Mouse (Mus musculus): ENCODE results near the gene Tomm40l. TPM values are rescaled to one million over a fixed set of nuclear protein-coding genes. Genes with fewer than 3 reads are reported as not detected.

Tomm40l gene
- polyA plus RNA-seq, 1 experiment from 2014 or later = 11.8 TPM

DNA sequence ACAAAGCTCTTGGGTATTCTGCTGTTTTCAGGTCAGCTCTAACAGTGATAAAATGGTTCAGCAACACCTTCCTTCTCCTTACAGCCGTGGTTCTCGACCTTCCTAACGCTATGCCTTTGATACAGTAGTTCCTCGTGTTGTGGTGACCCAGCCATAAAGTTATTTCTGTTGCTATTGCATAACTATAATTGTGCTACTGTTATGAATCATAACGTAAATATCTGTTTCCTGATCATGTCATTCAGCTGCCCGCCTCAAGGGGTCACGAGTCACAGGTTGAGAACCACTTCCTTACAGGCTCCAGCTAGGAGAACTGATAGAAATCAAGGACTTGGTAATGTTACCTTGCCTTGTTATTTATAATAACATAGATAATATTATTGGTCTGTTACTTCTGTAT is 38.0 kb downstream of the Tomm40l start:
- WGBS (ENCODE audit: insufficient replicate concordance) = 20% methylated on average over 7 of the region's 7 CpGs
- no peaks in the 10 kb centered on the region for H3K9me3 ChIP-seq (replicated peaks; ENCODE audit: control insufficient read depth, low read length)
- no peak for ATAC-seq (ENCODE audit: low read depth)

DNA sequence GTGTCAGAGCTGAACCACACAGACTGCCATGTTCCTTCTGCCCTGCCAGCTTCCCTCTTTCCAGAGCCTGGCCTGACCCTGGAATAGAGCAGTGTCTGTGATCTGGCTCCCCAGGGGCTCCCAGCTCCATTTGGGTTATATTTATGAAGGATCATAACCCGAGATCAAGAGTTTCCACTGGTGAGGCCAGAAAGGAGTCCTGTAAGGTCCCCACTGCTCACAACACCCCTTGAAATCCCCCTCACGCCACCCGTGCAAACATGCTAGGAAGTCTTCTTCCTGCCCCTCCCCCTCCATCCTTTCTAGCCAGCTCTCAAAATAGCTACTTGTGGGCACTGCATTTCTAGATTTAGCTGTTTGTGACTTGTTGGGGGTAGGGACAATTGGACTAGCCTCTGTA is 38.7 kb downstream of the Tomm40l start:
- 29% methylated on average over 3 of the region's 3 CpGs for WGBS (ENCODE audit: insufficient replicate concordance)
- H3K36me3 ChIP-seq (ENCODE audit: control insufficient read depth, insufficient read depth) = no peaks in the 10 kb centered on the region
- ATAC-seq (ENCODE audit: low read depth) = no peak
- H3K4me1 ChIP-seq (ENCODE audit: control insufficient read depth, low read depth, low read length) = no peaks in the 10 kb centered on the region
- H3K27me3 ChIP-seq (ENCODE audit: control insufficient read depth, insufficient read depth, low read depth, low read length) = no peaks in the 10 kb centered on the region
- no peak overlapping the region for H3K4me2 ChIP-seq (ENCODE audit: low read depth, low read length)
- no peak overlapping the region for H3K9ac ChIP-seq (ENCODE audit: low read depth, low read length)
- H3K4me3 ChIP-seq (ENCODE audit: low read depth, low read length) = no peak overlapping the region
- H3K9me3 ChIP-seq (replicated peaks; ENCODE audit: control insufficient read depth, low read length) = no peaks in the 10 kb centered on the region
- no peak overlapping the region for H3K27ac ChIP-seq (ENCODE audit: low read length)

More for the DNA sequence above, 38.0 kb downstream of the Tomm40l start:
- H3K4me1 ChIP-seq (ENCODE audit: control insufficient read depth, low read depth, low read length) = no peaks in the 10 kb centered on the region
- no peaks in the 10 kb centered on the region for H3K27me3 ChIP-seq (ENCODE audit: control insufficient read depth, insufficient read depth, low read depth, low read length)
- no peaks in the 10 kb centered on the region for H3K36me3 ChIP-seq (ENCODE audit: control insufficient read depth, insufficient read depth)
- no peak overlapping the region for H3K4me3 ChIP-seq (ENCODE audit: low read depth, low read length)
- no peak overlapping the region for H3K9ac ChIP-seq (ENCODE audit: low read depth, low read length)
- no peak overlapping the region for H3K27ac ChIP-seq (ENCODE audit: low read length)
- no peak overlapping the region for H3K4me2 ChIP-seq (ENCODE audit: low read depth, low read length)

DNA sequence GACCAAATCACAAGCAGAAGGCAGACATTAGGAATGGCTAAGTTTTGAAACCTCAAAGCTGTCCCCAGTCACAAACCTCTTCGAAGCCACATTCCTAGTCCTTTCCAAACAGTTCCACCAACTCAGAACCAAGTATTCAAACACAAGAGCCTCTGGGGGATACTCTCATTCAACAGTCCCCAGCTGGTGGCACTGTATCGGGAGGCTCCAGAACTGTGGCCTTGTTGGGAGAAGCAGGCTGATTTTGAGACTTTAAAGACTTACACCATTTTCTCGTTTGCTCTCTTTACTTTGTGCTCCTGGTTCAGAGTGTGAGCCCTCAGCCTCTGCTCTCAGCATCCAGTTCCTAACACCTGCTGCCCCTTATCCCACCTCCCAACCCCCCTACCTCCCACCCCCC is 39.3 kb downstream of the Tomm40l start:
- H3K27ac ChIP-seq (ENCODE audit: low read length) = no peak overlapping the region
- no peak overlapping the region for H3K4me2 ChIP-seq (ENCODE audit: low read depth, low read length)
- no peaks in the 10 kb centered on the region for H3K27me3 ChIP-seq (ENCODE audit: control insufficient read depth, insufficient read depth, low read depth, low read length)
- H3K9ac ChIP-seq (ENCODE audit: low read depth, low read length) = no peak overlapping the region
- no peak for ATAC-seq (ENCODE audit: low read depth)
- no peaks in the 10 kb centered on the region for H3K4me1 ChIP-seq (ENCODE audit: control insufficient read depth, low read depth, low read length)
- WGBS (ENCODE audit: insufficient replicate concordance) = 71% methylated on average over 3 of the region's 3 CpGs
- no peaks in the 10 kb centered on the region for H3K36me3 ChIP-seq (ENCODE audit: control insufficient read depth, insufficient read depth)
- no peak overlapping the region for H3K4me3 ChIP-seq (ENCODE audit: low read depth, low read length)
- no peaks in the 10 kb centered on the region for H3K9me3 ChIP-seq (replicated peaks; ENCODE audit: control insufficient read depth, low read length)

DNA sequence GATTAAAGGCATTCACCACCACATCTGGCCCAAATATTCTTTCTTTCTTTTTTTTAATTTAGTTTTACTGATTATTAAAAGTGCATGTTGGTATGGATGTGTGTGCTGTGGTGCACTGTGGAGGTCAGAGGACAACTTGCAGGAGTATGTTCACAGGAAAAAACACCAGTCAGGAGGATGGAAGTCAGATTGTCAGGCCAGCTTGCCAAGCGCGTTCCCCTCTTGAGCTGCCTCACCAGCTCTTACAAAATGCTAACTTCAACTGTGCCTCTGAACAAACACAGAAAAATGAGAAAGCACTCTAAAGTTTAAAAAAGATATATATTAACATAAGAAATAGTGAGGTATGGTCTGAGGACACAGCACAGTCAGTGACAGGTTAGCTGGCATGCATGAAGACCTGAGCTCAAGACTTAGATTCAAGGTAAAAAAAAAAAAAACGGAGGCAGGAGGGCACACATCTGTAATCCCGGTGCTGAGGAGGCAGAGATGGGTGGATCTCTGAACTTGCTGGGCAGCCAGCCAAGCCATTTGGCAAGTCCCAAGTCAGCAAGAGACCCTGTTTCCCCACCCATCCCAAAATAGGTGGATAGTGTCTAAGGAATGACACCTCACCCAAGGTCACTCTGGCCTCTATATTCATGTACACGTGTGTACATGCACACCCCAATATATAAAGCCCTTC is 42.7 kb downstream of the Tomm40l start:
- no peak overlapping the region for H3K9ac ChIP-seq (ENCODE audit: low read depth, low read length)
- H3K27ac ChIP-seq (ENCODE audit: low read length) = no peak overlapping the region
- no peaks in the 10 kb centered on the region for H3K9me3 ChIP-seq (replicated peaks; ENCODE audit: control insufficient read depth, low read length)
- no peak overlapping the region for H3K4me2 ChIP-seq (ENCODE audit: low read depth, low read length)
- no peaks in the 10 kb centered on the region for H3K4me1 ChIP-seq (ENCODE audit: control insufficient read depth, low read depth, low read length)
- no peaks in the 10 kb centered on the region for H3K27me3 ChIP-seq (ENCODE audit: control insufficient read depth, insufficient read depth, low read depth, low read length)
- H3K4me3 ChIP-seq (ENCODE audit: low read depth, low read length) = no peak overlapping the region
- no peaks in the 10 kb centered on the region for H3K36me3 ChIP-seq (ENCODE audit: control insufficient read depth, insufficient read depth)
- WGBS (ENCODE audit: insufficient replicate concordance) = 66% methylated on average over 5 of the region's 5 CpGs
- no peak for ATAC-seq (ENCODE audit: low read depth)

DNA sequence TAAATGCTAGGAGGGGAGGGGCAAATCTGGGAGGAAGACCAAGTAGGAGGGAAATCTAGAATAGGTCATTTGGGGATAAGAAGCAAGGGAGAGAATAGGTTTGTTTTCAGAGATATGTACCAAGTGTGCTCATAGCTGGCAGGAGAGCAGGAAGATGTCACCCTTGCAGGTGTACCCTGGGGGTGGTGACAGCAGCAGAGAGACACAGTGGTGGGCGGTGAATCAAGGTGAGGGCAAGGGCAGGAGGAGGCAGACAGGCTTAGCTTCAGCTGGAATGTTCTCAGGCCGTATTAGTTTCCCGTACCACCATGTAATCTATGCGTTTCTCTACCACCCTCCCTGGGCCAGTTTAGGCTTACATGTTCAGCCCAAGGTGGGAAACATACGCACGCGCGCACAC is 49.5 kb downstream of the Tomm40l start:
- H3K4me2 ChIP-seq (ENCODE audit: low read depth, low read length) = no peak overlapping the region
- H3K9me3 ChIP-seq (replicated peaks; ENCODE audit: control insufficient read depth, low read length) = no peaks in the 10 kb centered on the region
- no peak overlapping the region for H3K27ac ChIP-seq (ENCODE audit: low read length)
- ATAC-seq (ENCODE audit: low read depth) = no peak
- 80% methylated on average over 8 of the region's 8 CpGs for WGBS (ENCODE audit: insufficient replicate concordance)
- H3K9ac ChIP-seq (ENCODE audit: low read depth, low read length) = no peak overlapping the region
- H3K4me3 ChIP-seq (ENCODE audit: low read depth, low read length) = no peak overlapping the region
- H3K36me3 ChIP-seq (ENCODE audit: control insufficient read depth, insufficient read depth) = no peaks in the 10 kb centered on the region
- no peaks in the 10 kb centered on the region for H3K27me3 ChIP-seq (ENCODE audit: control insufficient read depth, insufficient read depth, low read depth, low read length)
- H3K4me1 ChIP-seq (ENCODE audit: control insufficient read depth, low read depth, low read length) = no peaks in the 10 kb centered on the region

DNA sequence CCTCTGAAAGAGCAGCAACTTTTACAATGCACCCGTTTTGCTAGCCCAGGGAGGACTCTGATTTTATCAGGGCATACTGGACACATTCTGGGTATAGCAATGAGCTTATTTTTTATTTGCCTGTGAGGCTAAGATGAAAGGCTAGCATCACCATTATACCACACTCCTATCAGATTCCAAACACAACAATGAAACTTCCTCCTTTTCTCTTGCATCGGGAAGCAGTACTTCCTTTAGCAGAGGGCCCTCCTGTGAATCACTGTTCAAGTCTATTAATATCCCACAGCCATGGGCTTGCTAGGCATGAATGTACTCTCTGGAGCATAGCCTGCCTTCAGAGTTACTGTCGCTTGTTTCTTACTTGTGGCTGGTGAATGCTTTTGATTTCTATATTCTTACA is 51.2 kb downstream of the Tomm40l start:
- H3K9me3 ChIP-seq (replicated peaks; ENCODE audit: control insufficient read depth, low read length) = no peaks in the 10 kb centered on the region
- no peak overlapping the region for H3K4me3 ChIP-seq (ENCODE audit: low read depth, low read length)
- no peak overlapping the region for H3K27ac ChIP-seq (ENCODE audit: low read length)
- H3K27me3 ChIP-seq (ENCODE audit: control insufficient read depth, insufficient read depth, low read depth, low read length) = no peaks in the 10 kb centered on the region
- no peaks in the 10 kb centered on the region for H3K4me1 ChIP-seq (ENCODE audit: control insufficient read depth, low read depth, low read length)
- 7% methylated on average over 3 of the region's 3 CpGs for WGBS (ENCODE audit: insufficient replicate concordance)
- no peak overlapping the region for H3K4me2 ChIP-seq (ENCODE audit: low read depth, low read length)
- H3K36me3 ChIP-seq (ENCODE audit: control insufficient read depth, insufficient read depth) = no peaks in the 10 kb centered on the region
- 0 out of 2 replicates have a peak, but pooled peaks have one; percentile 24 for ATAC-seq (ENCODE audit: low read depth)
- H3K9ac ChIP-seq (ENCODE audit: low read depth, low read length) = no peak overlapping the region

DNA sequence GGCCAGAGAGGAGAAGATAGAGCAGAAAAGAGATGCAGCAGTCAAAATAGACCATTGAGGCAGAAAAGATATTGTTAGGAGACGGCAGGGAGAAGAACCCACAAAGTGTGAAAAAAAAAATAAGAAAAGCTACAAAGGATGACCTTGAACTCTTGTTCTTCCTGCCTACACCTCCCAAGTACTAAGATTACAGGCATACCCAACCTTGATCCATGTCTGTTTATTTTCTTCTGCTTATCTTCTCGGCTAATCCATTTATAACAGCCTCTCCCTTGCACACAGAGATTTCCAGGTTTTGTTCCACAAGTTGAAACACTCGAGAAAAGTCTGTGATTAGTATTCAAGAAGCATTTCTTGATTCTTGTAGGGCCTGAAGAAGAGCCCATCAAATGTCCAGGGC is 52.4 kb downstream of the Tomm40l start:
- H3K4me1 ChIP-seq (ENCODE audit: control insufficient read depth, low read depth, low read length) = no peaks in the 10 kb centered on the region
- no peaks in the 10 kb centered on the region for H3K36me3 ChIP-seq (ENCODE audit: control insufficient read depth, insufficient read depth)
- no peak overlapping the region for H3K4me2 ChIP-seq (ENCODE audit: low read depth, low read length)
- no peak overlapping the region for H3K27ac ChIP-seq (ENCODE audit: low read length)
- H3K9ac ChIP-seq (ENCODE audit: low read depth, low read length) = no peak overlapping the region
- no peaks in the 10 kb centered on the region for H3K27me3 ChIP-seq (ENCODE audit: control insufficient read depth, insufficient read depth, low read depth, low read length)
- H3K9me3 ChIP-seq (replicated peaks; ENCODE audit: control insufficient read depth, low read length) = no peaks in the 10 kb centered on the region
- ATAC-seq (ENCODE audit: low read depth) = no peak
- 39% methylated on average over 3 of the region's 3 CpGs for WGBS (ENCODE audit: insufficient replicate concordance)
- H3K4me3 ChIP-seq (ENCODE audit: low read depth, low read length) = no peak overlapping the region

DNA sequence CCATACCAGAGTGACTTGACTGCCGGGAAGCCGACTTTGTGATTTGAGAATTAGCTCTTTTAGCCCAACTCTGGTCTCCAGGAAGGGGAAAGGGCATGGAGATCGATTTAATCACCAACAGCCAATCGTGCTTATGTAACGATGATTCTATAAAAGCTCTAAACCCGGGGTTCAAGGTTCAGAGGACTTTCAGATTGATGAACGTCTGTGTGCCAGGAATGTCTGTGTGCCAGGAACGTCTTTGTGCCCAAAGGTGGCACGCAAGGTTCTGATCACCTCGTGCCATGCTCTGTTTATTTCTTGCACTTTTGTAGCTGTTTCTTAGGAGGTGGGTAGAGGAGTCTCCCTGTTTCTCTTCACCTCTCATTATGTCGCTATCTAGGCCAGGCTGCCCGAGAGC is 53.4 kb downstream of the Tomm40l start:
- Histone ChIP-seq H3K4me3 (ENCODE audit: low read depth, low read length) (no peak overlapping the region), H3K27ac (ENCODE audit: low read length) (no peak overlapping the region), H3K9me3 (replicated peaks; ENCODE audit: control insufficient read depth, low read length) (no peaks in the 10 kb centered on the region), H3K4me1 (ENCODE audit: control insufficient read depth, low read depth, low read length) (no peaks in the 10 kb centered on the region), H3K4me2 (ENCODE audit: low read depth, low read length) (no peak overlapping the region), H3K36me3 (ENCODE audit: control insufficient read depth, insufficient read depth) (no peaks in the 10 kb centered on the region), H3K9ac (ENCODE audit: low read depth, low read length) (no peak overlapping the region), H3K27me3 (ENCODE audit: control insufficient read depth, insufficient read depth, low read depth, low read length) (no peaks in the 10 kb centered on the region)
- WGBS (ENCODE audit: insufficient replicate concordance) = 69% methylated on average over 12 of the region's 12 CpGs
- no peak for ATAC-seq (ENCODE audit: low read depth)
